Mouse (Mus musculus): ENCODE measurements around the gene Mmp20. TPM values are rescaled to one million over a fixed set of nuclear protein-coding genes. Genes with fewer than 3 reads are reported as not detected.

The Mmp20 gene
- total RNA-seq, 4 experiments from 2014 or later = not detected

DNA sequence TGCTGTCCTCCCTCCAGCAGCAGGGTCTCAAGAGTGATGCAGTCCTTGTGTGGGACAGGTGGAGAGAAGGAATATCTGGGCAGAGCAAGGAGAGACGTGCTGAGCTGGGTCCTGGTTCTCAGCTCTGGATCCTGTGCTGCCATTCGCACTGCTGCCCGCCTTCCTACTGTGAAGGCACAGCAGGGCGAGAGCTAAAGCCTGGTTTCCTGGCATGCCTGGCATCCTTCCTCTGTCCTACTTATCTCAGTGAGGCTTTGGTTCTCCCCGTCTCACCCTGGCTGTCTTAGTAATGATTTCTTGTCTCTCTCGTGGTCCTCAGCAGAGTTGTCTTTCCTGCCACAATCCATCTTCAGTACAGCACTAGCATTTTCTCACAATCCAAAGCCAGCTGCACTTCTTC, 61.8 kb downstream of the Mmp20 start:
- DNase-seq (ENCODE audit: low spot score in 2 of 2) = no peak

DNA sequence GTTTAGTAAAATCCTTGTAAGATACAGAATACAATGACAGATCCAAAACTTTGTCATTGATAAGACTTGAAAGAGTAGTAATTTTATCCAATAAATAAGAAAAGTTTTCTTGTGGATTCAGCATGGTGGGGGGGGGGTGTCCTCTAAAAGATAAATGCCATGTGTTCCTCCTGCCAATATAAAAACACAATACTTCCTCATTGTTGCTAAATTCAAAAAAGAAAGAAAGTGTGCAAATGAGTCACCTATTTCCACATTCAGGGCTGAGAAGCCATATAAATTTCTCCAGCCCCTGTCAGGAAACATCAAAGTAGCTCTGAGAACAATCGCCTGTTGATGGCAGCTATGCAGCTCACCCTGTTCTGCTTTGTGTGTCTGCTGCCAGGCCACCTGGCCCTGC, 63.8 kb downstream of the Mmp20 start, which contains the start of gene Mmp7:
Mmp7 (plus strand) TSS at position 301 of the 400 bp plus-strand sequence.
- DNase-seq (ENCODE audit: low spot score in 2 of 2) = no peak

DNA sequence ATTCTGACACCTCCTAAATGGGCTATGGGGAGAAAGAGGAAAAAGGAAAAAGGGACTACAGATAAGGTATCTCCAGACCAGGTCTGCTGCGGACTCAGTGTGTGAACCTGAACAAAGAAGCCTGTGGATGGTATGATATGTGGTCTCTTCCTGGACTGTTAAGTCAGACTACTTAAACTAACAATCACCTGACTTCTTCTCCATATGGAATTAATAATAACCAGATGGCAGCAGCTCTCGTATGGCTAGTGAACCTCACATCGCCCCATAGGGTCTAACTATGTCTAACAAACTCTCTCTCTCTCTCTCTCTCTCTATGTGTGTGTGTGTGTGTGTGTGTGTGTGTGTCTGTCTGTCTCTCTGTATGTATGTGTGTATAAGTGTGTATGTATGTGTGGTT, 65.9 kb downstream of the Mmp20 start:
- DNase-seq (ENCODE audit: low spot score in 2 of 2) = no peak

DNA sequence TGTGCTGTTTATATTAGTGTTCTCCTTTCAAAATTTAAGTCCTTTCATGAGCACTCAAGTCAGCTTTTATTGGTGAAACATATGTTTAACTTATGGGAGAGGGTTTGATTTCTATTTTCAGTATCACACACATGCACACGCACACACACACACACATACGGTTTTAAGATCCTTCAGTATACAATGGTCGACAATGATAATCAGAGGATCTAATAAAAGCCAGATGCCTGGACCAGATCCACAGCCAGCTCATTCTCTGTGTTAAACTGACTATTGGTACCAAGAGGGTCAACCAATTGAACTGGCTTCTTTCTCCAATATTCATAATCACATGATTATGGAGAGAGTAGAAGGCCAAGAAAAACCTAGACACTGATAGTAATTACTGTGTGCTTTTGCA, 67.6 kb downstream of the Mmp20 start:
- DNase-seq (ENCODE audit: low spot score in 2 of 2) = no peak

DNA sequence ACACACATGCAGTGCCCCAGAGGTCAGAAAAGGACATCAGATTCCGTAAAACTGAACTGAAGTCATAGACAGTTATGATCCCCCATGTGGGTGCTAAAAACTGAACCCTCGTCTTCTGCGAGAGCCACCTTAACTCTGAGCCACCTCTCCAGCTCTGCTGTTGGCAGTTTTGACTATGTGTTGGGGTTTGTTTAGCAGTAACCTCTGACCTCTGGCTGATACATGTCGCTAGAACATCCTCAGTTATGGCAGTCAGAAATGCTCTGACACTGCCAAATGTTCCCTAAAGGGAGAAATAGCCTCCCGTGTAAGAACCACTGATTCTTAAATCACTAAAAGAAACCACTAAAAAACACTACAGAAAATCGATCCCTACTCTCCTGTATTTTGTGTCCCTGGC, 80.7 kb downstream of the Mmp20 start:
- no peak for DNase-seq (ENCODE audit: low spot score in 2 of 2)

DNA sequence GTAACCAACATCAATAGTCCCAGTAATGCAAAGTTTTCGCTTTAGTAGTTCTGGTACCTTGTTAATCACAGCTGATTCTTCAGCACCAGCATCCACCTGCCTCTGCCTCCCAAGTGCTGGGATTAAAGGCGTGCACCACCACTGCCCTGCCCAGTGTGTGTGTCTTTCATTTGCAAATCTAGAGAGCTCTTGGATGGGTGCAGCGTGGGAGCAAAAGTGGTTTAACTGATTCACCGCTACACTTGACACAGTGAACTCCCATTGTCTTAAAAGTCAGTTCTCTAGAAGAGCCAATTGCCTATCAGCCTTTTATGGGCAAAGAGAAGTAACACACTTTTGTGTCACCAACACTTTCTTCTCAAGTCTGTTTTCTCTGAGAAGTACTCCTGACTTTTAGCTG, 83.2 kb downstream of the Mmp20 start:
- no peak for DNase-seq (ENCODE audit: low spot score in 2 of 2)

DNA sequence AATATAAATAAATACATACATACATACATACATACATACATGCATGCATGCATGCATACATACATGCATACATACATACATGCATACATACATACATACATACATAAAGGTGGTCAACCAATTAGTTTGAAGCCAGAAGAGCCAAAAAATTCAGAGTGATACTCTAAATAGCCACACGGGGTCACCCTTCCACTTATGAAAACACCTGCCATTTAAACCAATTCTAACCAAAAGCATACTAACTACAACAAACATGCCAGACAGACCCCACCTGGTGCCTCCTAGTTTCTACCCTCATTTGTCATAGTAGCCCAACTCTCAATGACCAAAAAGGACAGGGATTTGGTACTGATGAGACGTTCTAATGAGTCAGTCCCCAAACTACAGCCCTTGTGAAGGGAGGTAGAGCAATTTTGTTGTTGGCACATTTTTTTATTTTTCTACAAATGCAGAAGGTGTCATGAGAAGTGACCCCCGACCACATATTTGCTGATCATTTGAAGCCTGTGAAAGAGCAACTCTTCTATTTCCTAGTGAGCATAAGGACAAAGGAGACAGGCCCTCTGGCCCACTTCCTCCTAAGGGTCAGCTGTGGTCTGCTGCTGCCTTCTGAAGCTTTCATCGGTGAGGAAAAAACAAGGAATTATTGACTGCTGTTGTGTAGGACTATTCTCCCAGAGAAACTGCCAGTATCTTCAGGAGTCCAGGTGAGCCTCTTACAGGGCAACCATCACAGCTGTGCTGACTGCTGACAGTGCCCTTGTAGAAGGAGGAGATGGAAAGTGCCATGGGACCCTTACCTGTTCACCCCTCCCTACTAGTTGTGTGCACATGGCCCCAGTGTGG, 86.3 kb downstream of the Mmp20 start:
- no peak for DNase-seq (ENCODE audit: low spot score in 2 of 2)

DNA sequence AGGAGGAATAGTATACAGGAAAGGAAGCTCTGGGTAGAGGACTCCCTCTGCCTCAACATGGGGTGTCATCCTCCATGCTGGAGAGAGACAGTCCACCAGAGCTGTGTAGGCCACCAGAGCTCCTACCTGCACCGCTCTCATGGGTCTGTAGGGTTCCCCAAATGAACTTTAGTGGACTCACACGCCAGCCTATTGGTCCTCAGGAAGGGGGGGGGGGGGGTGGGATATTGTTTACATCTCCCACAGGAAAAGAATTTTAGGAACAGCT, 86.8 kb downstream of the Mmp20 start:
- DNase-seq (ENCODE audit: low spot score in 2 of 2) = no peak

DNA sequence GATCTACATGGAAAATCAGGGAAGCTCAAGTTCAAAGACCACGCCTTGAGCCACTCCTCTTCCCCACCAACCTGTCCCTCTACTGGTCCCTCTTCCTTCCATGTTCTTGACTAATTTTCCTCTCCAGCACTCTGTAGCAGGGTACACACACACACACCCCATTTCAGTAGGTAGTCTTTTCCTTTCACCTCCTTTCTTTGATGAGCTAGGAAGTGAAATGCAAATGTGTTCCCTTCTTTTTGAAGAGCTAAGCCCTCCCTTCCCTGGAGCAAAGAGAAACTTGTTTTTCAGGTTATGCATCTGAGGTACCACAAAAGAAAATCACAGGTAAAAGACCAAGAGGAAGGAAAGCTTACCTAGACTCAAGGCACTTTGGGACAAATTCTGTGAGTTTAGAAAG, 93.5 kb downstream of the Mmp20 start:
- no peak for DNase-seq (ENCODE audit: low spot score in 2 of 2)

Other genes starting within 250 kb of the Mmp20 start
- gene Mmp1b, start 240.2 kb upstream of the Mmp20 start, total RNA-seq (2022) = not detected
- under 1 TPM in 2 of 4 experiments, not detected in 2; 0.16 to 0.20 TPM for gene Mmp3, start 182.4 kb upstream of the Mmp20 start, total RNA-seq (2022)
- not detected for gene Mmp10, start 125.9 kb upstream of the Mmp20 start, total RNA-seq (2022)
- not detected for gene Mmp8, start 69.8 kb upstream of the Mmp20 start, total RNA-seq (2022)
- under 1 TPM in 2 of 4 experiments, not detected in 2; 0.17 to 0.20 TPM for gene Mmp27, start 56.8 kb upstream of the Mmp20 start, total RNA-seq (2022)
- gene Mmp7, start 63.9 kb downstream of the Mmp20 start, total RNA-seq (2022) = not detected
- 10 to 100 TPM; 20.5 to 29.5 (median 25.4) TPM for gene Tmem123, start 135.8 kb downstream of the Mmp20 start, total RNA-seq (2022)
- 10 to 100 TPM; 19.1 to 24.3 (median 23.7) TPM for gene Birc2, start 208.8 kb downstream of the Mmp20 start, total RNA-seq (2022)
- 1 to 10 TPM; 5.0 to 9.6 (median 5.9) TPM for gene Birc3, start 245.0 kb downstream of the Mmp20 start, total RNA-seq (2022)